Mouse (Mus musculus): ENCODE results near the gene Hspa13. TPM values are rescaled to one million over a fixed set of nuclear protein-coding genes. Genes with fewer than 3 reads are reported as not detected.

The Hspa13 gene
- polyA plus RNA-seq (2012; rRNA removed), result 1.5 and 2.7 TPM in 2 replicates

GRCm38 (mm10) chr16:75766388-75767249 is at the start of gene Hspa13:
TSS of gene Hspa13 (minus strand) at chr16:75767104.

Other genes with a start within 250 kb of the Hspa13 start
- gene Lipi, start 181.0 kb downstream of the Hspa13 start, polyA plus RNA-seq (2012; rRNA removed), result not detected in 2 replicates
- 0.08 TPM in 1 of 2 replicates, not detected in the other for gene Rbm11, start 174.3 kb downstream of the Hspa13 start, polyA plus RNA-seq (2012; rRNA removed)